Mouse (Mus musculus): ENCODE data around the gene Sarm1. TPM values are rescaled to one million over a fixed set of nuclear protein-coding genes. Genes with fewer than 3 reads are reported as not detected.

Sarm1 gene
- total RNA-seq, 2 experiments from 2014 or later = 5.3 to 6.4 TPM

DNA sequence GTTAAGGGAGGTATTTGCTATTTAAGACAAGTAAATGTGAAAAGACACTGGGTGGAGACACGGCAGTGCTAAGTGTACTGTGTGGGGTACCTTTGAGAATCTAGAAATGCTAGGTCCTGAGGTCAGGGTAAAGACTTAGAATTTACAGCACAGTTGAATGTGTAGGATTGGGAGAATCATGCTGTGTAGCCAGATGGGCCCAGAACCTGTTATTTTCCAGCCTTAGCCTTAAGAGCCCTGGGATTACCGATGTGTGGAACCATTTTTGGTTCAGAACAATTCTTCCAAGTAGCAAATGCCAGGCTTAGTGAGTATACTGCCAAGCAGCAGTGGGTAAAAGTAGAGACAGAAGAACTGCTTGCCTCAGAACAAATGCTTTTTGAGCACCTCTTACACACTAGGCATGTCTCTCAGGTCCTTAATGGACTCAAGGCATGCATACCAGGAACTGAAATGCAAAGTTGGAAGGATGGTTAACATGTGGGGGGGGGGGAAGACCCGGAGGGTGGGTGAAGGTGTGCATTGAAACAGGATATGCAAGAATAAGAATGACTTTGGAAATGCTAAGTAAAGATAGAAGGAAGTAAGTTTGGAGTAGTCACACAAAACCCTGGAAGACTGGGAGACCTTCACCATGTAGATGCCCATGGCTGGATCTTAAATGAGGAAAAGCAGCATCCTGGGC is 15.7 kb upstream of the Sarm1 start:
- no peak for DNase-seq (ENCODE audit: low spot score in 2 of 2)

- DNase-seq (ENCODE audit: low spot score in 2 of 2) = peak; percentile 83 to 86
Observed at GRCm38 (mm10) chr11:78512025-78512957, 14.7 kb upstream of the Sarm1 start, which contains the start of the genes Tmem199 and Poldip2. TSS of gene Tmem199 (minus strand) at chr11:78512172. TSS of gene Poldip2 (plus strand) at chr11:78512193.

DNA sequence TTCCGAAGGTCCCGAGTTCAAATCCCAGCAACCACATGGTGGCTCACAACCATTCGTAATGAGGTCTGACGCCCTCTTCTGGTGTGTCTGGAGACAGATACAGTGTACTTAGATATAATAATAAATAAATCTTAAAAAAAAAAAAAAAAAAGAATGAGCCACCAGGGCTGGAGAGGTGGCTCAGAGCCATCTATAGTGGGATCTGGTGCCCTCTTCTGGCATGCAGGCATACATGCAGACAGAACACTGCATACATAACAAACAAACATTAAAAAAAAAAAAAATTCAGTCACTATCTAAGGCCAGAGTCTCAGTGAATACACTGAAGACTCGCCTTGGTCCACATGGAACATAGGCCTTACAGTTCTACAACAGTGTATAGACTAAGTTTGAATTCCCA is 11.6 kb upstream of the Sarm1 start:
- DNase-seq (ENCODE audit: low spot score in 2 of 2) = no peak

DNA sequence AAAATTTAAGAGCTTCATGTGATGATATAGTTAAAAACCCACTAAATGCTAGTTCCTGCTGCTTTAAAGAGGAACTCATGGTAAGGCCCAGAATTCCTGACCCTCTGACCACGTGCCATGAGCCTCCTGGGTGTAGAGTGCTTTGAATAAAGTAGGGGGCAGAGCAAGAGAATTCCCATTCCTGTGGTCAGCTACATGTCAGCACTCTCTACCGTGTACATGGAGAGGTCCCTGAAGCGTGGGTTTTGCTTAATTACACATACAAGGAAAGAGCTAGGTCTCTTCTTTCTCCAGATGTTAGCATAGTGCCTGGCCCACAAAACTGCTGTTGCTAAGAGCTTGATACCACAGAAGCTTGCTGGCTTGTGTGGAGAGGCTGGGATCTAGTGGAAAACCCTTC is 7.9 kb upstream of the Sarm1 start:
- DNase-seq (ENCODE audit: low spot score in 2 of 2) = no peak

DNA sequence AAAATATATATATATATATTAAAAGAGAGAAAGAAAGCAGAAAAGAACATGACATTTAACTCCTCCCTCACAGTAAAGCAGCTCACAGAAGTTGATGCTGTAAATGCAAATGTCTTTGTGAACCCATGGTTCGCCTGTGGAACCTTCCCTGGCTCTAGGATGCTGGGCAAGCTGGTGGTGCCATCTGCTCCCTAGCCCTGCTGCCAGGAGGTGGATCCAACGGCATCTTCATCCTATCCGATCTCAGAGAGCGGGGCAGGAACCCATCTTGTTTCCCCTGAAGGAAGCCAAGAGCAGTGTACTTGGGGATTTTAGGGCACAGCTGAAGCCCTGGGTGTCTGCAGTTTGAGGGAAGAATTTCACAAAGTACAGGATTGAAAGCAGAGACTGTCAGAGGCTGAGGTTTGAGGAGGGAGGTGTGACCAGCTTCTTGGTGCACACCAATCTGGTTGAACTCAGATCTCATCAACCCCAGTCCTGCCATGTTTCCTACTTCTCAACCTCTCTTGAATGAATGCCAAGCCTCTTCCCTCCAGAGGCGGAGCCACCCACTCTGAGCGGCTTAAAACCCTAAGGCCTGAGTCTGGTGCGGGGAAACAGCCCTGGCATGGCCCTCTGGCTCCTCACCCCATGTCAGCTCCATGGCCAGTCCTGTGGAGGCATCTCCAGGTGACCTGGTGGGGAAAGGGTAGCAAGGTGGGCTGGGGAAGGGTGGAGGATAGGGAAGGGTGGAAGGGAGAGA is 5.5 kb upstream of the Sarm1 start, which contains the start of gene Sebox:
Gene Sebox, plus strand, starts transcription at position 539 of the 742 bp plus-strand sequence.
- no peak for DNase-seq (ENCODE audit: low spot score in 2 of 2)

DNA sequence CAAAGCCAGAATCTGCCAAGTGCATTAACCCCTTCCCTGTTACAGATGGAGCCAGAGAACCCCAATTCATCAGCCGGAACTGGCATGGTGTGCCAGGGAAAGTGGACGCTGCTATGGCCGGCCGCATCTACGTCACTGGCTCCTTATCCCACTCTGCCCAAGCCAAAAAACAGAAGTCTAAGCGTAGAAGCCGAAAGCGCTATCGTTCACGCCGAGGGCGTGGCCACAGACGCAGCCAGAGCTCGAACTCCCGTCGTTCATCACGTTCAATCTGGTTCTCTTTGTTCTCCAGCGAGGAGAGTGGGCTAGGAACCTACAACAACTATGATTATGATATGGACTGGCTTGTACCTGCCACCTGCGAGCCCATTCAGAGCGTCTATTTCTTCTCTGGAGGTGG is 4.0 kb upstream of the Sarm1 start:
- DNase-seq (ENCODE audit: low spot score in 2 of 2) = no peak

GRCm38 (mm10) chr11:78500623-78501202 is 3.2 kb upstream of the Sarm1 start:
- no peak for DNase-seq (ENCODE audit: low spot score in 2 of 2)

- no peak for DNase-seq (ENCODE audit: low spot score in 2 of 2)
Observed at GRCm38 (mm10) chr11:78499543-78499942, 2.0 kb upstream of the Sarm1 start.

GRCm38 (mm10) chr11:78499004-78499403 is 1.4 kb upstream of the Sarm1 start, which contains the start of gene Vtn:
TSS of gene Vtn (plus strand) at chr11:78499091.
- DNase-seq (ENCODE audit: low spot score in 2 of 2) = no peak

DNA sequence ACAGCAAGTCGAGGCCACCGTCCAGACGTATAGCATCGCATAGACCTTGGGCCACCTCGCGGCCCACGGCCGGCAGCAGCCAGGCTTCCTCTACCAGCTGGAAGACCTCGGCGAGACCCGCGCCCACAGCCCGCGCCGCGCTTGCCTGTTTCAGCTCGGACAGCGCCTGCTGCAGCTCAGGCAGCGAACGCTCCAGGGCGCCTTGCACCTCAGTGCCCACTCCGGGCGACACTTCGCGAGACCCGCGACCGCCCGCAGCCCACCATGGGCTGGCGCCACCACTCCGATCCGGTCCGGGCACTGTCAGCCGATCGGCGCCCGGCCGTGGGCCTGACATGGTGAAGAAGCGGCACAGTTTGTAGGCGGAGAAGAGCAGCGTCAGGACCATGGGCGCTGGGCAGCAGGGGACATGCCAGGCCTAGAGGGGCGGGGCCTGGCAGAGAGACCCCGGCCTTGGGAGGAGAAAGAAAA is 448 bp downstream of the Sarm1 start:
- peak; percentile 15 to 47 for DNase-seq (ENCODE audit: low spot score in 2 of 2)

GRCm38 (mm10) chr11:78495904-78496303 is 1.6 kb downstream of the Sarm1 start:
- no peak for DNase-seq (ENCODE audit: low spot score in 2 of 2)

DNA sequence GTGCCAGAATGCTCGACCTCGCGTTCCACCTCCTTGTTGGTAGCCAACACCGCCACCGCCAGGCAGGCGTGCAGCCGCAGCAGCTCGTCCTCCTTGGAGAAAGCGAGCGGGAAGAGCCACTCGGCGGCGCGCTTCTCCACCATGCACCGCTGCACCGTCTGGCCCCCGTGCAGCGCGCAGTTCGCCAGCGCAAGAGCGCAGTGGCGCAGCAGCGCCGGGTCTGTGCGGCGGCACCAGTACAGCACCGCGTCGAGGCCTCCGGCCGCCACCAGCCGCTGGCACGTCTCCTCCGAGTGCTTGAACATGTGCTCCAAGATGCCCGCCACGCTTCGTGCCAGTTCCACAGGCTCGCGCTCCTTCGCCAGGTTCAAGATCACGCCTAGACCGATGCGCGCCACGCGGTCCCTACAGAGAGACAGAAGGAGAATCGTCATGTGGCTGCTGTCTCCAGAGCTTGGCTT is 6.7 kb downstream of the Sarm1 start:
- peak; percentile 34 to 36 for DNase-seq (ENCODE audit: low spot score in 2 of 2)

DNA sequence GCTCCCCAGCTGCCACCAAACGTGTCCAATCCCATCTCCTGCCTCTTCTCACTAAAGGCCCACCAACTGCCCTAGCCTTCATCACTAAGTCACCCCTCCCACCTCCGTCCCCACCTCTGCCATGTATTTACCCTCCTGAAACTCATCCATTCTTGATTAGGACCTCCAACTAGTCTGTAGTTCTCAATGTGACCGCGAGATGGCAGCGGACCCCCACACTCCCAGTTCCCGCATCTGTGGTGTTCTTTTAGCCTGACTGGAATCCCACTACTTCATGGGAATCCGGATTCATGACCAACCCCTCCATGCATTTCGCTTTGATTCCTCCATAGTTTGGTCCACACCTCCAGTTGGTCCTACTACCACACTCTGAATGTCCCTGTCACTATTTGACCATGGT is 9.4 kb downstream of the Sarm1 start:
- DNase-seq (ENCODE audit: low spot score in 2 of 2) = peak; percentile 70 to 74

DNA sequence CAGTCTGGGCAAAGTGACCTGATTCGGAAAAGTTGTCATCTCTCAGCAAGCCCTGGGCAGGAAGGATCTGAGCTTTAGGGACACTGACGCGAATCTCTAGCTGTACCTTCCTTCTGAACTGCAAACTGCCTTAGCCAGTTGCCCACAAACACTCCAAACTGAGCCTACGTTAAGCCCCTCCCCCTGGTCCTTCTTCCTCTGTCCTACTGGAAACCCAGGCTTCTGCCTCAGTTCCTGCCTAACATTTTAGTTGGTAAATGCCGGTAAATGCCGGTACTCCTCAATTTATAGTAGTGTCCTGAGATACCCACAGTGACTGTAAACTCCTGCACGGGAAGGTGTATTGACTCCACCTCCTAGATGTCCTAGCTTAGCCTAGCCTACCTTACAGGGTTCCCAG is 13.9 kb downstream of the Sarm1 start:
- no peak for DNase-seq (ENCODE audit: low spot score in 2 of 2)

GRCm38 (mm10) chr11:78475289-78475688 is 22.3 kb downstream of the Sarm1 start:
- no peak for DNase-seq (ENCODE audit: low spot score in 2 of 2)

DNA sequence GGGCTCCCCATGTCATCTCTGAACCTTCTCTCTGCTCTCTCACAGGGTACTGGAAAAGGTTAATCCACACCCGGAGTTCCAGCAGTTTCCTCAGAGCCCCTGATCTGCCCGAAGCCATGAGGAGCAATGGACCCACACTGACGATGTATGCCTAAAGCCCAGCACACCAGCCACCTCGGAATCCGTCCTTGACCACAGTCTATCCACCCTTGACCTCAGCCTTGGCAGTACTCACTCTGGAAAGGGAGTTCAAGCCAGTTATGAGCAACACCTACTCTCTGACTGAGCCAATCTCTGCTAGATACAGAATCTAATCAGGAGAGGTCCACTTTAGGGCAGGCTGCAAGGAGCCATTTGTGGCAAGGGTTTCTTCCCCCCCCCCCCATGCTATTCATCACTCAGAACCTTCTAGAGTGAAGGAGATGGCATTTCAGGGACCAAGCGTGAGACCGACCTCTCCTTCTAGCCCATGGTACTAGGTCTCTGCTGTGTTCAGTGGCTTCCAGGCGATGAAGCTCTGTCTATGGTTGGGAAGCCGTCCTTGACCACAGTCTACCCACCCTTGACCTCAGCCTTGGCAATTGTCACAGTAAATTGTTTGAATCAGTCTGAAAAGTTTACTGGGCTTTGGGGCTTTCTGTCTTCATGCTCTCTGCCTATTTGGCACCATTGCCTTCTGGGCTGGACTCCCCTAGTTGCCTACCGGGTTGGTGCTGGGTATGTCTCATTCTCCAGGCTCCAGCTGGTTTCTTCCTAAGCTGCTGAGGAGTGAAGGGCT is 26.0 kb downstream of the Sarm1 start:
- peak in 1 of 2 experiments; percentile 30 for DNase-seq (ENCODE audit: low spot score in 2 of 2)

GRCm38 (mm10) chr11:78467932-78468331 is 29.6 kb downstream of the Sarm1 start:
- no peak for DNase-seq (ENCODE audit: low spot score in 2 of 2)

GRCm38 (mm10) chr11:78467515-78467914 is 30.0 kb downstream of the Sarm1 start:
- DNase-seq (ENCODE audit: low spot score in 2 of 2) = no peak

DNA sequence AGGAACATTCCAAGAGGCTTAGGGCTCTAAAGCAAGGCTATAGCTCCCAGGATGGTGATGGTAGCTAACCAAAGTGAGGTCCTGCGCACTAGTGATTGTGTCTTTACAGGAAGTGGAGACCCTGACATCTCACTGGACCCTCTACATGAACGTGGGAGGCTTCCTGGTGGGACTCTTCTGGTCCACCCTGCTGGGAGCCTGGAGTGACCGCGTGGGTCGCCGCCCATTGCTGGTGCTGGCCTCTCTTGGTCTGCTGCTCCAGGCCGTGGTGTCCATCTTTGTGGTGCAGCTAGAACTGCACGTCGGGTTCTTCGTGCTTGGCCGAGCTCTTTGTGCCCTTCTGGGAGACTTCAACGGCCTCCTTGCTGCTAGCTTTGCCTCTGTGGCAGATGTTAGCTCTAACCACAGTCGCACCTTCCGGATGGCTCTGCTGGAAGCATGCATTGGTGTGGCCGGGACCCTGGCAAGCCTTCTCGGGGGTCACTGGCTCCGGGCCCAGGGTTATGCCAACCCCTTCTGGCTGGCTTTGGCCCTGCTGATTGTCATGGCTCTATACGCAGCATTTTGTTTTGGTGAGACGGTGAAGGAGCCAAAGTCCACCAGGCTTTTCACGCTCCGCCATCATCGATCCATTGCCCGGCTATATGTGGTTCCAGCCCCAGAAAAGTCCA is 31.2 kb downstream of the Sarm1 start:
- no peak for DNase-seq (ENCODE audit: low spot score in 2 of 2)

All from adrenal gland, adult 18-20 months (tissue).